Mouse (Mus musculus): ENCODE results near the gene Atp7a. TPM values are rescaled to one million over a fixed set of nuclear protein-coding genes. Genes with fewer than 3 reads are reported as not detected.
A peak's percentile ranks its signal among the peaks of the same experiment; 100 is the strongest.

Atp7a gene
- polyA plus RNA-seq, 1 experiment from 2014 or later: 39.3 TPM

DNA sequence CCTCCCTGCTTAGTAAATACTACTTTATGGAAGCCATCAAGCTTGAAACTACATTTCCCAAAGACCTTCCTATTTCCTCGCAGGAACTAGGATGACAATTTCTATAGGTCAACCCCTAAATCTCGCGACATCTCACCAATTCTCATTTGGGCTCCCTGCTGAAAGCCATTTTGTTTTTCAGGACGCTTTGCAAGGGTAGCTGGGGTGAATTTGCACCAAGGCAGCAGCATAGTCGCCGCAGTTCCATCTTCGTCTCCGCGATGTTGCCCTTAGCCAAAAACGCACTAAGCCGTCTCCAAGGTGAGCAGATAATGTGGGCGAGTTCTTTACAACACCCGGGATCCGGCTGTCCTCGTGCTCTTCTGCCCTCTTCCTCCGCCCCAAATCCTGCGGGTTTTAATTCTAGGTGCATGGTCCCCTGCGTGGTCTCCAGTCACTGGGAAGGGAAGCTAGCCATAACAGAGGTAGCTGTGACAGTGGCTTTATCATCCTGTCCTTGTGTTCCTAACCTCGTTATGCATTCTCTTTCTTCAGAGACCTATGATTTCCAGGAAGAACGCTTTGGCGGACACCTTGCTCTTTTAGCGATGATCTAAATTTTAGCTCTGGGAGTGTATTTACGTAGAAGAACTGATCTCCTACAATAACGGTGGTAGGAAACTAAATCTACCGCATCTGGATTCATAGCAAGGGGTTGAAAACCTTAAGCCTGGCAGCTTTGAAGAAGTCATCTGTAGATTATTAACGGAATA is 11.3 kb upstream of the Atp7a start, which contains the start of gene Cox7b:
TSS of gene Cox7b (plus strand) at position 130 of the 752 bp plus-strand sequence.
- Histone ChIP-seq H3K27me3 (ENCODE audit: control insufficient read depth, insufficient read depth, low read length) (no peaks in the 10 kb centered on the region), H3K9me3 (ENCODE audit: control insufficient read depth, low read depth, low read length) (no peaks in the 10 kb centered on the region), H3K27ac (ENCODE audit: low read length) (peak within 1 kb of the TSS; percentile 71; the same call in 1 of the 2 replicates), H3K4me3 (ENCODE audit: low read depth, low read length) (peak within 1 kb of the TSS; percentile 55), H3K36me3 (ENCODE audit: control insufficient read depth, insufficient read depth, low read length) (peaks cover 4% of the 10 kb centered on the region; the same call in 1 of the 2 replicates), H3K9ac (replicated peaks; ENCODE audit: low read depth, low read length) (peak within 1 kb of the TSS; percentile 63), H3K4me2 (replicated peaks; ENCODE audit: low read depth, low read length) (peak within 1 kb of the TSS; percentile 40), H3K4me1 (ENCODE audit: control insufficient read depth, insufficient read depth, low read length) (no peaks in the 10 kb centered on the region)
- WGBS: 22% methylated on average over 26 of the region's 26 CpGs
- ATAC-seq (ENCODE audit: insufficient number of reproducible peaks, insufficient read depth, low FRiP score, low read depth): peak; percentile 50; the same call in 1 of the 2 replicates

DNA sequence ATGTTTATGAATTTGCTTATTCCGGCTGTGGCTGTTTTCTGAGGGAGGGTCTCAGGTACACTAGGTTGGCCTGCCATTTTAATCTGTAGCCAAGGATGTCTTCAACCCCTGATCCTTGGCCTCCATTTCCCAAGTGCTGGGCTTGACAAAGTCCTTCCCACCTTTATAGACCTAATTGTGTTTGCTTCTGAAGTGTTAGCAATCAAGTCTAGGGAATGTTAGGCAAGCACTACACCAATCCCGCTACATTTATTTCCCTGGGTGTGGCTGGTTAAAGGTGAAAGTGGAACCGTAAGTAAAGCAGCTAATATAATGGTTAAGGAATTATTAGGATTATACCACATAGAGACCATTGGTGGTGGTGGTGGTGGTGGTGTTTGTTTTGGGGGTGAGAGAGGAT is 10.0 kb upstream of the Atp7a start:
- Histone ChIP-seq H3K27me3 (ENCODE audit: control insufficient read depth, insufficient read depth, low read length) (no peaks in the 10 kb centered on the region), H3K4me1 (ENCODE audit: control insufficient read depth, insufficient read depth, low read length) (no peaks in the 10 kb centered on the region), H3K4me3 (ENCODE audit: low read depth, low read length) (no peak overlapping the region), H3K36me3 (ENCODE audit: control insufficient read depth, insufficient read depth, low read length) (peaks cover 6% of the 10 kb centered on the region; the same call in 1 of the 2 replicates), H3K4me2 (replicated peaks; ENCODE audit: low read depth, low read length) (no peak overlapping the region; the same call in 1 of the 2 replicates), H3K9ac (replicated peaks; ENCODE audit: low read depth, low read length) (no peak overlapping the region), H3K9me3 (ENCODE audit: control insufficient read depth, low read depth, low read length) (no peaks in the 10 kb centered on the region), H3K27ac (ENCODE audit: low read length) (no peak overlapping the region)
- WGBS: 77% methylated on average over 3 of the region's 3 CpGs
- no peak for ATAC-seq (ENCODE audit: insufficient number of reproducible peaks, insufficient read depth, low FRiP score, low read depth)

DNA sequence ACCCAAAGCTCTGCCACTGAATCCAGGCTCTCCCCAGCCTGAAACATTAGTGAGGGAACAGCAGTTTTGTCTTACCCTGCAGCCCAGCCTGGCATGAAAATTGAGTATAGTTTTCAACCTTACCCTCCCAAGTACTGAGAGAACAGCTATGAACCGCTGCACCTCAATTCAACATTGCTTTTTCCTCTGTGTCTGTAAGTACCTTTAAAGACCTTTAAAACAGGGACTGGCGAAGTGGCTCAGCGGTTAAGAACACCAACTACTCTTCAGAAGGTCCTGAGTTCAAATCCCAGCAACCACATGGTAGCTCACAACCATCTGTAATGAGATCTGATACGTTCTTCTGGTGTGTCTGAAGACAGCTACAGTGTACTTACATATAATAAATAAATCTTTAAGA is 9.6 kb upstream of the Atp7a start:
- Histone ChIP-seq H3K36me3 (ENCODE audit: control insufficient read depth, insufficient read depth, low read length) (peaks cover 8% of the 10 kb centered on the region; the same call in 1 of the 2 replicates), H3K4me3 (ENCODE audit: low read depth, low read length) (no peak overlapping the region), H3K27me3 (ENCODE audit: control insufficient read depth, insufficient read depth, low read length) (no peaks in the 10 kb centered on the region), H3K9me3 (ENCODE audit: control insufficient read depth, low read depth, low read length) (no peaks in the 10 kb centered on the region), H3K27ac (ENCODE audit: low read length) (no peak overlapping the region), H3K4me2 (replicated peaks; ENCODE audit: low read depth, low read length) (no peak overlapping the region; the same call in 1 of the 2 replicates), H3K9ac (replicated peaks; ENCODE audit: low read depth, low read length) (no peak overlapping the region), H3K4me1 (ENCODE audit: control insufficient read depth, insufficient read depth, low read length) (no peaks in the 10 kb centered on the region)
- 91% methylated on average over 4 of the region's 4 CpGs for WGBS
- ATAC-seq (ENCODE audit: insufficient number of reproducible peaks, insufficient read depth, low FRiP score, low read depth): no peak

DNA sequence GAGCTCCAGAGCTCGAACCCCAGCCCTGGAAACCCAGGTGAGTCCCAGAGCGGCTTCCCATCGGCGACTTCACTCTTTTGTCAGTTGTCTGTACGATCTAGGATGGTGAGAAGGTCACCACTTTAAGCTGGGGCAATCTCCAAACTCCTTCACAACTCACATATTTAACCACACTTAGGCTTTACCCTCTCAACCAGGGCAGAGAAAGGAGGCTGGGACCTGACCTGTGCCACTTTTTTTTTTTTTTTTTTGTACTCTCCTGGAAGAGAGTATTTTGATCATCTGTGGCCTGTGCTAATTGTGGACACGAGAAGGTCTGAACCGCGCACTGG is 233 bp downstream of the Atp7a start:
- Histone ChIP-seq H3K27ac (ENCODE audit: low read length) (peak overlapping the region; percentile 59; the same call in 1 of the 2 replicates), H3K4me2 (replicated peaks; ENCODE audit: low read depth, low read length) (peak overlapping the region; percentile 43; the same call in 1 of the 2 replicates), H3K4me3 (ENCODE audit: low read depth, low read length) (peak overlapping the region; percentile 50), H3K27me3 (ENCODE audit: control insufficient read depth, insufficient read depth, low read length) (no peaks in the 10 kb centered on the region), H3K4me1 (ENCODE audit: control insufficient read depth, insufficient read depth, low read length) (no peaks in the 10 kb centered on the region), H3K36me3 (ENCODE audit: control insufficient read depth, insufficient read depth, low read length) (no peaks in the 10 kb centered on the region), H3K9ac (replicated peaks; ENCODE audit: low read depth, low read length) (peak overlapping the region; percentile 43), H3K9me3 (ENCODE audit: control insufficient read depth, low read depth, low read length) (no peaks in the 10 kb centered on the region)
- WGBS: 22% methylated on average over 8 of the region's 8 CpGs
- ATAC-seq (ENCODE audit: insufficient number of reproducible peaks, insufficient read depth, low FRiP score, low read depth): no peak; the same call in 1 of the 2 replicates

DNA sequence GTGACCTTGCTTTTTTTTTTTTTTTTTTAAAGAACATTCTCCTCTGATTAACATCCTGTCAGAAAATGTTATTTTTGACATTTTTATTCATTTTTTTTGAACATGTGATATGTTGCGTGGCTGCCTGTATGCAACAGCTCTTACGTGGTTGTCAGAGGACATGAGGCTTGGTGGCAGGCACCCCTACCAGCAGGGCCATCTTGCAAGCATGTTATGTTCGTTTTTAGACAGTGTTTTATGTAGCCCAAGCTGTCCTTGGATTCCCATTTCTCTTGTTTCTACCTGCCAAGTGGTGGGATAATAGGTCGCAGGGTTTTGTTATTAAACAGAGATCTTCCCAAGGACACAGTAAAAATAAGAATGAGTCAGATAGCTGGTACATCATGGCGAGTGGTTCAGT is 3.1 kb downstream of the Atp7a start:
- no peaks in the 10 kb centered on the region for H3K9me3 ChIP-seq (ENCODE audit: control insufficient read depth, low read depth, low read length)
- no peak overlapping the region for H3K27ac ChIP-seq (ENCODE audit: low read length)
- no peaks in the 10 kb centered on the region for H3K36me3 ChIP-seq (ENCODE audit: control insufficient read depth, insufficient read depth, low read length)
- H3K4me2 ChIP-seq (replicated peaks; ENCODE audit: low read depth, low read length): peak overlapping the region; percentile 18; the same call in 1 of the 2 replicates
- no peaks in the 10 kb centered on the region for H3K27me3 ChIP-seq (ENCODE audit: control insufficient read depth, insufficient read depth, low read length)
- H3K9ac ChIP-seq (replicated peaks; ENCODE audit: low read depth, low read length): no peak overlapping the region
- ATAC-seq (ENCODE audit: insufficient number of reproducible peaks, insufficient read depth, low FRiP score, low read depth): no peak
- 56% methylated on average over 5 of the region's 5 CpGs for WGBS
- no peak overlapping the region for H3K4me3 ChIP-seq (ENCODE audit: low read depth, low read length)
- no peaks in the 10 kb centered on the region for H3K4me1 ChIP-seq (ENCODE audit: control insufficient read depth, insufficient read depth, low read length)

DNA sequence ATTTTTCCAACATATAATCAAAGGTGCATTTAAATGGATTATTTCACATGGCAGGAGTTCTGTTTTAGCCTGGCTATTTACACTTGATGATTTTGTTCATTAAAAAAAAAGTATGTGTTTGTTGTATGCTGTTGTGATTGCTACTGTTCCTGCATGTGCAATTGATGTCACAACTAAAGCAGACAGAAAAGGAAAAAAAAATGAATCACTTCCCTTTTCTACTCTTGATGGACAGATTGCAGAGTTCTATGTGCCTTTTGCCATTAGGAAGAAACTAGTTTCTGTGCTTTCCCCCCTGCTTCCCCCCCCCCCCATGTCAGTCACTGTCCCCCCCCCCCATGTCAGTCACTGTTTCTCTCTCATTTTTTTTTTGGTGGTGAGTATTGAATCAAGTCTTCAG is 4.0 kb downstream of the Atp7a start:
- Histone ChIP-seq H3K4me2 (replicated peaks; ENCODE audit: low read depth, low read length) (no peak overlapping the region), H3K27me3 (ENCODE audit: control insufficient read depth, insufficient read depth, low read length) (no peaks in the 10 kb centered on the region), H3K36me3 (ENCODE audit: control insufficient read depth, insufficient read depth, low read length) (no peaks in the 10 kb centered on the region), H3K9ac (replicated peaks; ENCODE audit: low read depth, low read length) (no peak overlapping the region), H3K27ac (ENCODE audit: low read length) (no peak overlapping the region), H3K4me1 (ENCODE audit: control insufficient read depth, insufficient read depth, low read length) (no peaks in the 10 kb centered on the region), H3K4me3 (ENCODE audit: low read depth, low read length) (no peak overlapping the region), H3K9me3 (ENCODE audit: control insufficient read depth, low read depth, low read length) (no peaks in the 10 kb centered on the region)
- ATAC-seq (ENCODE audit: insufficient number of reproducible peaks, insufficient read depth, low FRiP score, low read depth): no peak

DNA sequence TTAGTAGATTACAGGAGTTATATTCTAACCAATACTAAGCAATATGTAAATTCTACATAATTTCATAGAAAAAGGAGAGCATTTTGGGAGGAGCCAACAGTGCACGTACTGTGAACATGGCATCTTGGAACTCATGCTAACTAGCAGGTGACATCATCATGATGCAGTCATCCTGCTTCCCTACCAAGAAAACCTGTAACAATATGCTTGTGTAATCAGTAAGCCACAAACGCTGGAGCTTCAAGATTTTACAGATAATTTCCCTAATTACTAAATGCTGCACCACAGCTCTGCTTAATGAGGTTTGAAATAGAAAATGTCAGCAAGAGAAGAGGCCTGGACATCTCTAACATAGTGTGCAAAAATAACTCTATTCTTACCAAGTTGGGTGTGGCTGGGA is 8.7 kb downstream of the Atp7a start:
- Histone ChIP-seq H3K27ac (ENCODE audit: low read length) (no peak overlapping the region), H3K4me1 (ENCODE audit: control insufficient read depth, insufficient read depth, low read length) (no peaks in the 10 kb centered on the region), H3K36me3 (ENCODE audit: control insufficient read depth, insufficient read depth, low read length) (no peaks in the 10 kb centered on the region), H3K4me2 (replicated peaks; ENCODE audit: low read depth, low read length) (no peak overlapping the region), H3K4me3 (ENCODE audit: low read depth, low read length) (no peak overlapping the region), H3K27me3 (ENCODE audit: control insufficient read depth, insufficient read depth, low read length) (no peaks in the 10 kb centered on the region), H3K9ac (replicated peaks; ENCODE audit: low read depth, low read length) (no peak overlapping the region), H3K9me3 (ENCODE audit: control insufficient read depth, low read depth, low read length) (no peaks in the 10 kb centered on the region)
- no peak for ATAC-seq (ENCODE audit: insufficient number of reproducible peaks, insufficient read depth, low FRiP score, low read depth)
- 69% methylated on average over 2 of the region's 2 CpGs for WGBS

DNA sequence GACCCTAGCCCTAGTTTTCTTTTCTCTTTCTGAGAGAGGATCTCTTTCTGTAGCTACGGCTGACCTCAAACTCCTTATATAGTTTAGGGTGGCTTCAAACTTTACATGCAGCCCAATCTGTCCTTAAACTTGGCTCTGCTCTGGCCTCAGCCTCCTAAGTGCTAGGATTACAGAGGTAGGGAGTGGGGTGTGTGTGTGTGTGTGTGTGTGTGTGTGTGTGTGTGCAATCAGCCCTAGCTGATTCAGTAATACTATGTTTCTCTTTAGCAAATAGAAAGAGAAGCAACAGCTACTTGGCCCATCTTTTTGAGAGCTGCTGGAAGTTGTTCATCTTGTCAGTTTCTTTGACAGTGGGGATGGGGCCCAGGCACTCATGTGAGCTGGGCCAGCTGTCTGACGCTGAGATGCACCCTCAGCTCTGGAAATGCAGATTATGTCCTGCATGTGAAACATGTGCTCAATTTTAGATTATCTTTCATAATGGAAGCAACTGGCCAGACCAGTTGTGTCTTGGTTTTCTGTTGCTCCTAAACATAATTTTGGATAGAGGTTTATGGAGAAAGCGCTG is 10.2 kb downstream of the Atp7a start:
- H3K4me1 ChIP-seq (ENCODE audit: control insufficient read depth, insufficient read depth, low read length): 0 out of 2 replicates have a peak, but pooled peaks cover 2% of the 10 kb centered on the region
- ATAC-seq (ENCODE audit: insufficient number of reproducible peaks, insufficient read depth, low FRiP score, low read depth): peak; percentile 33; the same call in 1 of the 2 replicates

More for the DNA sequence above, 10.2 kb downstream of the Atp7a start:
- H3K27me3 ChIP-seq (ENCODE audit: control insufficient read depth, insufficient read depth, low read length): no peaks in the 10 kb centered on the region
- H3K9ac ChIP-seq (replicated peaks; ENCODE audit: low read depth, low read length): no peak overlapping the region
- 60% methylated on average over 3 of the region's 3 CpGs for WGBS
- H3K9me3 ChIP-seq (ENCODE audit: control insufficient read depth, low read depth, low read length): no peaks in the 10 kb centered on the region
- no peak overlapping the region for H3K4me3 ChIP-seq (ENCODE audit: low read depth, low read length)
- no peak overlapping the region for H3K4me2 ChIP-seq (replicated peaks; ENCODE audit: low read depth, low read length)
- peak overlapping the region; percentile 61; the same call in 1 of the 2 replicates for H3K27ac ChIP-seq (ENCODE audit: low read length)
- no peaks in the 10 kb centered on the region for H3K36me3 ChIP-seq (ENCODE audit: control insufficient read depth, insufficient read depth, low read length)

All from stomach, embryonic 14.5 days (tissue).